Mouse (Mus musculus) liver, embryonic 12.5 days (tissue): ENCODE measurements around the gene Akr1c13. TPM values are rescaled to one million over a fixed set of nuclear protein-coding genes. Genes with fewer than 3 reads are reported as not detected.
A peak's percentile ranks its signal among the peaks of the same experiment; 100 is the strongest.
"Not testable (repeated sequence)": the region's sequence is repeated elsewhere in the genome, so short reads cannot be mapped to it uniquely, and the experiment has no call there.

Experiments used
- ATAC-seq: fragments of 200-750 bp; cut with Nextera tagmentation; 2 replicates; pipeline ENCODE4 v1.8.0; 2017; ENCODE audit warnings: moderate number of reproducible peaks, mild to moderate bottlenecking, moderate library complexity
- H3K27ac ChIP-seq: fragments of 300-500 bp; sonication (generic); 2 replicates; pipeline ENCODE4 v1.5.1; 2016; ENCODE audit warnings: mild to moderate bottlenecking
- H3K27me3 ChIP-seq: fragments of 300-500 bp; sonication (generic); replicated peaks from 2 replicates; pipeline ENCODE4 v1.6.1; 2016; ENCODE audit warnings: mild to moderate bottlenecking, moderate library complexity
- H3K36me3 ChIP-seq: fragments of 300-500 bp; sonication (generic); 2 replicates; pipeline ENCODE4 v1.6.1; 2016; ENCODE audit warnings: mild to moderate bottlenecking, moderate library complexity
- H3K4me1 ChIP-seq: fragments of 300-500 bp; sonication (generic); 2 replicates; pipeline ENCODE4 v1.6.1; 2016
- H3K4me2 ChIP-seq: fragments of 300-500 bp; sonication (generic); 2 replicates; pipeline ENCODE4 v1.6.1; 2016; ENCODE audit warnings: mild to moderate bottlenecking, moderate library complexity
- H3K4me3 ChIP-seq: fragments of 300-500 bp; sonication (generic); 2 replicates; pipeline ENCODE4 v1.5.1; 2016; ENCODE audit warnings: mild to moderate bottlenecking, moderate library complexity
- H3K9ac ChIP-seq: fragments of 300-500 bp; sonication (generic); 2 replicates; pipeline ENCODE4 v1.6.1; 2016; ENCODE audit warnings: mild to moderate bottlenecking, moderate library complexity
- H3K9me3 ChIP-seq: fragments of 300-500 bp; sonication (generic); replicated peaks from 2 replicates; pipeline ENCODE4 v1.6.1; 2016; ENCODE audit warnings: mild to moderate bottlenecking, moderate library complexity
- WGBS: fragments of 180-500 bp; shearing (Covaris S2); methylation state at CpG from one replicate; pipeline ENCODE4 v1.1.7; 2016; ENCODE audit not compliant: insufficient replicate concordance; 5-methylcytosine and 5-hydroxymethylcytosine counted together
- polyA plus RNA-seq: library from polyadenylated mRNA; unstranded; fragments of >200 nt; fragmentation: Nextera tagmentation; extraction: Ambion mirVana; gene quantifications from 2 replicates; pipeline ENCODE4 v1.2.1, GENCODE M21; 2016

Akr1c13 gene
- polyA plus RNA-seq, 1 experiment from 2014 or later: 29.1 TPM

DNA sequence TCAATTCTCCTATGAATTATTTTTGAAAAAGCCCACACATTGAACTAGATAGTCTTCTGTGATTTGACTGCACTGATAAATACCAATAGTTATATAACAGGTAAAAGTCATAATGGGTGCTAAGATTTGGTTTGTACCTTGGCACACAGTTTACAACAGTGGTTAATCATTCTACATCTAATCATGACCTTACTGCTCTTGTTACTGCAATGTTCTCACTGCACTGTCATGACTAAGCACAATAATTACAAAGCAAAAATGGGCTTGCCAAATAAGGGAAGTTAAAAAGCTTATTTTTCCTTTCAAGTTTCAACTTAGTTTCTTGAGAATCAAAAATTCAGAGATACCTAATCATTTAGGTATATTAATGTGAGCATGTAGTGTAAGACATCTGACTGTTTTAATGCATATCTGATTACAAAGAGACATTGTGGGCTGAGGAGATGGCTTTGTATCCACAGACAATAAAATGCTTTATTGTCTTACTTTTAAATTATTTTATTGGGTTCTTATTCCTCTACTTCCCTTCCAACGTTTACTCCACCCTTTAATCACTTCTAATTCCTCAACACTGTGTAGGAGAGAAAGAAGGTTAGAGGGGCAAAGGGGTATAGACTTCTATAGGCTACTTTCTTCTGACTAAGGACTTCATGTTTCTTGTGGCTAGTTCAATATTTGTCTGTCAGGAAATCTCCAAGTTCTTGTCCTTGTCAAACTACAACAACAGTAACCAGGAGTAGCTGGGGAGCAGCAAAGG is 15.4 kb downstream of the Akr1c13 start:
- Histone ChIP-seq H3K4me2 (no peak overlapping the region), H3K36me3 (no peaks in the 10 kb centered on the region), H3K27ac (no peak overlapping the region), H3K4me1 (no peaks in the 10 kb centered on the region), H3K9ac (no peak overlapping the region), H3K4me3 (no peak overlapping the region), H3K27me3 (no peaks in the 10 kb centered on the region), H3K9me3 (no peaks in the 10 kb centered on the region)
- WGBS: 28% methylated on average over 1 of the region's 1 CpGs
- no peak for ATAC-seq

- no peak overlapping the region for H3K27ac ChIP-seq
- 70% methylated on average over 17 of the region's 20 CpGs for WGBS
- no peaks in the 10 kb centered on the region for H3K4me1 ChIP-seq
- H3K4me3 ChIP-seq: no peak overlapping the region
- no peaks in the 10 kb centered on the region for H3K27me3 ChIP-seq
- no peaks in the 10 kb centered on the region for H3K36me3 ChIP-seq
- no peak overlapping the region for H3K4me2 ChIP-seq
- H3K9me3 ChIP-seq: no peaks in the 10 kb centered on the region
- no peak for ATAC-seq
- H3K9ac ChIP-seq: no peak overlapping the region
Observed at GRCm38 (mm10) chr13:4211560-4212299, 20.8 kb downstream of the Akr1c13 start.

DNA sequence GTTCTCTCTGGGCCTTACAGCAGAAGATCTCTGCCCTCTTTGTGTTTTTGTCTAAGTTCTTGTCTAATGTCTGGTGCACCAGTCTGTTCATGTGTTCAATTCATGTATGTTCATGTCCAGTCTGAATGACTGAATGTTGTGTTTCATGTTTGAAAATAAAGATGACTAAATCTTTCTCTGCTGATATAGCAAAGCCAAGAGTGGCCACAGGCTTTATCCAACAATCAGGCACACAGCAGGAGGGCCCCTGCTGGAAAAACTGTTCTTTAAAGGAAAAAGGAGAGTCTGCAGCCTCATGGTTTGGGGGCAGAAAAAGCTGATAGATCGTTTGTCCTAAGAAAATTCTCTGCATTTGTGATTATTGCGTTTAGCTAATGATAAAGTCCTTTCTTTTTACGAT is 21.4 kb downstream of the Akr1c13 start:
- H3K27ac ChIP-seq: no peak overlapping the region
- no peak overlapping the region for H3K4me2 ChIP-seq
- H3K27me3 ChIP-seq: no peaks in the 10 kb centered on the region
- 60% methylated on average over 3 of the region's 3 CpGs for WGBS
- no peak overlapping the region for H3K4me3 ChIP-seq
- H3K4me1 ChIP-seq: no peaks in the 10 kb centered on the region
- no peak for ATAC-seq
- no peaks in the 10 kb centered on the region for H3K36me3 ChIP-seq
- H3K9ac ChIP-seq: no peak overlapping the region
- no peaks in the 10 kb centered on the region for H3K9me3 ChIP-seq

DNA sequence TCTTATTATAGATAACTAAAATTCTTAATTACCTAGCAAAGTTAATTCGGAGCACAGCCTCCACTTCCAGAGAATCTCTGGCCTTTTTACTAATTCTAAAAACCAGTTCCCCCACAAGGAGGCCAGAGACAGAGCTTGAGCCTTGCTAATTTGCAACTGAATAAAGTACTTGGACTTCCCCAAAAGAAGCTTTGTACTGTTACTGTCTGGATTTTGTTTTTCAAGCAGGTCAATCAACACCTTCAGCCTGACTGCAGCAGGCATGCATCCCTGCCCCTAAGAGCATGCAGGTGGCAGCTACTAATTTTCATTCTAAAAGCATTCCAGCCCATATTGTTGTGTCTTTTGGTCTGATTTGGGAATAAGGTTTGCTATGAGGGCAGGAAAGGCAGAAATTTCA is 24.5 kb downstream of the Akr1c13 start:
- H3K4me2 ChIP-seq, H3K36me3 ChIP-seq, H3K9me3 ChIP-seq, ATAC-seq, H3K27ac ChIP-seq, H3K4me1 ChIP-seq, H3K4me3 ChIP-seq, H3K27me3 ChIP-seq, H3K9ac ChIP-seq: not testable (repeated sequence)
- 50% methylated on average over 1 of the region's 1 CpGs for WGBS

DNA sequence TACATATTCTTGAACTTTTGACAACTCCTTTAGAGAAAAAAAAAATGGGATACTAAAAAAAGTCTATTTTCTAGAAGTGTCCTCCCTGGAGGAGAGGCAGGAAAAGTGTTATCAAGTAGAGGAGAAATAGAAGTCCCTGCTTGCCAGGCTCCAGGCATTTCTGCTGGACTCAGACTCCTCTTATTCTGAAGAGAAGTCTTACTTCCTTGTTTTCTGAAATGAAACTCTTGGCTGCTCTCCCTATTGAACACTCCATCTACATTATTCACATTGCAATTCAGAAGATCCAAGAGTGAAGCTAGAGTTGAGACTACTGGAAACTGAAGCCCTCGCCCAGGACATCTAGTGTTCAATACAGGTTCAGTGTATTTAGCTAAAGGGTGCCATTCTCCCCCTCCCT is 37.5 kb downstream of the Akr1c13 start, which contains the start of gene Akr1c19:
Gene Akr1c19, plus strand, starts transcription at position 260 of the 400 bp plus-strand sequence.
- Histone ChIP-seq H3K9ac (no peak within 1 kb of the TSS), H3K36me3 (no peaks in the 10 kb centered on the region), H3K27me3 (no peaks in the 10 kb centered on the region), H3K27ac (no peak within 1 kb of the TSS), H3K4me1 (no peaks in the 10 kb centered on the region; the same call in 1 of the 2 replicates), H3K4me3 (no peak within 1 kb of the TSS), H3K4me2 (no peak within 1 kb of the TSS), H3K9me3 (no peaks in the 10 kb centered on the region)
- ATAC-seq: no peak
- 44% methylated on average over 1 of the region's 1 CpGs for WGBS

GRCm38 (mm10) chr13:4230841-4231623 is 40.1 kb downstream of the Akr1c13 start:
- no peak overlapping the region for H3K4me3 ChIP-seq
- 88% methylated on average over 8 of the region's 8 CpGs for WGBS
- H3K9me3 ChIP-seq: no peaks in the 10 kb centered on the region
- no peaks in the 10 kb centered on the region for H3K27me3 ChIP-seq
- no peaks in the 10 kb centered on the region; the same call in 1 of the 2 replicates for H3K4me1 ChIP-seq
- no peak overlapping the region for H3K4me2 ChIP-seq
- ATAC-seq: no peak
- H3K36me3 ChIP-seq: no peaks in the 10 kb centered on the region
- no peak overlapping the region for H3K9ac ChIP-seq
- no peak overlapping the region for H3K27ac ChIP-seq

DNA sequence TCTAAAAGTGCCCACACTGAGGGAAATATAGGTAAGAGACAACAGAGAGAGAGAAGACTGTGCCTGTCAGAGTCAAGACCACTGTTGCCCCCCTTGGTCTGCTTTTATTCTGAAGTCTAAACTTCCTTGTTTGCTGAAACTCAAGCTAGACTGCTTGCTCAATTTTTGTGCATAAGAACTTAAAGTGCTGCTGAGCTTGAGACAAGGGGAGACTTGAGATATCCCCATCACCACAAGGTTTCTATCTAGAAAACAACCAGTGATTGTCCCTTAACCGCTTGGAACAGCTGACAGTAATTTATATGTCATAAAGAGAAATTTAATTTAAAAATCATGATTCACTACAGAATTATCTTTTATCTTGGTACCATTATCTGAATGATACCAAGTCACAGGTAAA is 42.2 kb downstream of the Akr1c13 start:
- H3K27me3 ChIP-seq: no peaks in the 10 kb centered on the region
- H3K4me2 ChIP-seq: no peak overlapping the region
- H3K4me1 ChIP-seq: no peaks in the 10 kb centered on the region; the same call in 1 of the 2 replicates
- H3K27ac ChIP-seq: no peak overlapping the region
- H3K9me3 ChIP-seq: no peaks in the 10 kb centered on the region
- no peaks in the 10 kb centered on the region; the same call in 1 of the 2 replicates for H3K36me3 ChIP-seq
- 42% methylated on average over 1 of the region's 1 CpGs for WGBS
- H3K4me3 ChIP-seq: no peak overlapping the region
- H3K9ac ChIP-seq: no peak overlapping the region
- ATAC-seq: no peak

- Histone ChIP-seq H3K36me3 (peaks cover 2% of the 10 kb centered on the region; the same call in 1 of the 2 replicates), H3K9ac (no peak overlapping the region), H3K4me1 (no peaks in the 10 kb centered on the region; the same call in 1 of the 2 replicates), H3K27me3 (no peaks in the 10 kb centered on the region), H3K4me3 (peak overlapping the region; percentile 20), H3K27ac (no peak overlapping the region), H3K4me2 (peak overlapping the region; percentile 8; the same call in 1 of the 2 replicates), H3K9me3 (no peaks in the 10 kb centered on the region)
- ATAC-seq: peak; percentile 82
- 53% methylated on average over 3 of the region's 3 CpGs for WGBS
Observed at GRCm38 (mm10) chr13:4233536-4234172, 42.7 kb downstream of the Akr1c13 start.

- peak overlapping the region; percentile 44 for H3K4me2 ChIP-seq
- no peak overlapping the region for H3K27ac ChIP-seq
- no peak overlapping the region for H3K9ac ChIP-seq
- H3K9me3 ChIP-seq: no peaks in the 10 kb centered on the region
- H3K27me3 ChIP-seq: no peaks in the 10 kb centered on the region
- peak; percentile 51 for ATAC-seq
- no peaks in the 10 kb centered on the region for H3K4me1 ChIP-seq
- peak overlapping the region; percentile 11; the same call in 1 of the 2 replicates for H3K4me3 ChIP-seq
- no peaks in the 10 kb centered on the region for H3K36me3 ChIP-seq
- WGBS: 10% methylated on average over 13 of the region's 13 CpGs
Observed at GRCm38 (mm10) chr13:4244861-4245559, 54.1 kb downstream of the Akr1c13 start.

DNA sequence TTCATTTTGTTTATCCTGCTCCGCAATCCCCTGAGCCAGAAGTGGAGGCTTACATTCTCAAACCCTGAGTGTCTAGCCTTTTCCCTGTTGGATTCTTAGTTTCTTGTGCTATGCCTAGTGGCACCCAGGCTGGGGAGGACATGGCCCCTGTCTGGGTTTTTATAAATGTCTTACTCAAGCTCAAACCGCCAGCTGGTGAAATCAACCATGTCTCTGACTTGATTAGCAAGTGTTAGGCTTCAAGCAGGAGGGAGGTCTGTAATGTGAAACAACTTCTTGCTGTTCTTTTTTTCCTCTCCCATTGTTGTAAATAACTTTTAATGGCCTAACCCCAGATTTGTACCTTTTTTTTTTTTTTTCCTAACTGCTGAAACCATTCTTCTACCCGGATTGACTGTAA is 58.4 kb downstream of the Akr1c13 start:
- Histone ChIP-seq H3K27me3 (no peaks in the 10 kb centered on the region), H3K4me2 (no peak overlapping the region), H3K9me3 (no peaks in the 10 kb centered on the region), H3K36me3 (no peaks in the 10 kb centered on the region), H3K9ac (no peak overlapping the region), H3K4me1 (no peaks in the 10 kb centered on the region), H3K4me3 (no peak overlapping the region), H3K27ac (no peak overlapping the region)
- WGBS: 56% methylated on average over 3 of the region's 3 CpGs
- ATAC-seq: no peak
